Mouse (Mus musculus) heart, embryonic 10.5 days (tissue): Measurements from ENCODE around the gene Fnbp1l. TPM values are rescaled to one million over a fixed set of nuclear protein-coding genes. Genes with fewer than 3 reads are reported as not detected.

Source experiments
- DNase-seq: peaks from one replicate; pipeline ENCODE4 v3.0.0-alpha.2; 2017; ENCODE audit warnings: low spot score
- H3K27ac ChIP-seq: fragments of 300-500 bp; sonication (generic); 2 replicates; pipeline ENCODE4 v1.5.1; 2016; ENCODE audit warnings: mild to moderate bottlenecking
- H3K27me3 ChIP-seq: fragments of 300-500 bp; sonication (generic); 2 replicates; pipeline ENCODE4 v1.6.1; 2016; ENCODE audit warnings: mild to moderate bottlenecking; ENCODE audit not compliant: poor library complexity, insufficient read depth, severe bottlenecking
- H3K36me3 ChIP-seq: fragments of 300-500 bp; sonication (generic); 2 replicates; pipeline ENCODE4 v1.6.1; 2016; ENCODE audit warnings: mild to moderate bottlenecking, moderate library complexity
- H3K4me1 ChIP-seq: fragments of 300-500 bp; sonication (generic); 2 replicates; pipeline ENCODE4 v1.6.1; 2016; ENCODE audit warnings: mild to moderate bottlenecking
- H3K4me3 ChIP-seq: fragments of 300-500 bp; sonication (generic); 2 replicates; pipeline ENCODE4 v1.5.1; 2016; ENCODE audit warnings: mild to moderate bottlenecking, moderate library complexity
- H3K9me3 ChIP-seq: fragments of 300-500 bp; sonication (generic); 2 replicates; pipeline ENCODE4 v1.6.1; 2016; ENCODE audit warnings: mild to moderate bottlenecking, moderate library complexity
- WGBS: fragments of 180-500 bp; shearing (Covaris S2); methylation state at CpG from one replicate; pipeline ENCODE4 v1.1.7; 2016; 5-methylcytosine and 5-hydroxymethylcytosine counted together
- polyA plus RNA-seq: library from polyadenylated mRNA; unstranded; fragments of >200 nt; fragmentation: Nextera tagmentation; extraction: Ambion mirVana; gene quantifications from 2 replicates; pipeline ENCODE4 v1.2.1, GENCODE M21; 2016

Fnbp1l gene
- polyA plus RNA-seq, 1 experiment from 2014 or later, result 34.3 TPM

GRCm38 (mm10) chr3:122590804-122591203, 28.7 kb downstream of the Fnbp1l start:
- Histone ChIP-seq H3K36me3 (peaks cover 15% of the 10 kb centered on the region), H3K4me1 (peaks cover 13% of the 10 kb centered on the region), H3K4me3 (no peak overlapping the region), H3K27ac (no peak overlapping the region), H3K9me3 (no peaks in the 10 kb centered on the region), H3K27me3 (no peaks in the 10 kb centered on the region)
- 78% methylated on average over 5 of the region's 5 CpGs for WGBS
- no peak for DNase-seq

- H3K27ac ChIP-seq, result no peak overlapping the region
- H3K36me3 ChIP-seq, result peaks cover 15% of the 10 kb centered on the region
Measured at GRCm38 (mm10) chr3:122590346-122590745, 29.2 kb downstream of the Fnbp1l start.

GRCm38 (mm10) chr3:122586918-122587641, 32.4 kb downstream of the Fnbp1l start:
- Histone ChIP-seq H3K27me3 (no peaks in the 10 kb centered on the region), H3K27ac (no peak overlapping the region), H3K4me1 (peaks cover 13% of the 10 kb centered on the region), H3K9me3 (no peaks in the 10 kb centered on the region), H3K4me3 (no peak overlapping the region), H3K36me3 (peaks cover 15% of the 10 kb centered on the region)
- DNase-seq, result no peak
- 88% methylated on average over 3 of the region's 3 CpGs for WGBS

More at GRCm38 (mm10) chr3:122590346-122590745, 29.2 kb downstream of the Fnbp1l start:
- Histone ChIP-seq H3K9me3 (no peaks in the 10 kb centered on the region), H3K27me3 (no peaks in the 10 kb centered on the region), H3K4me1 (peaks cover 13% of the 10 kb centered on the region), H3K4me3 (no peak overlapping the region)
- no peak for DNase-seq
- WGBS, result 47% methylated on average over 4 of the region's 4 CpGs

GRCm38 (mm10) chr3:122577360-122577759, 42.2 kb downstream of the Fnbp1l start:
- H3K4me1 ChIP-seq, result no peaks in the 10 kb centered on the region
- H3K36me3 ChIP-seq, result peaks cover 8% of the 10 kb centered on the region; the same call in 1 of the 2 replicates
- DNase-seq, result no peak
- H3K4me3 ChIP-seq, result no peak overlapping the region
- H3K9me3 ChIP-seq, result no peaks in the 10 kb centered on the region
- H3K27ac ChIP-seq, result no peak overlapping the region
- H3K27me3 ChIP-seq, result no peaks in the 10 kb centered on the region

- Histone ChIP-seq H3K9me3 (no peaks in the 10 kb centered on the region), H3K4me1 (no peaks in the 10 kb centered on the region), H3K36me3 (peaks cover 8% of the 10 kb centered on the region; the same call in 1 of the 2 replicates), H3K27ac (no peak overlapping the region), H3K4me3 (no peak overlapping the region), H3K27me3 (no peaks in the 10 kb centered on the region)
- WGBS, result 76% methylated on average over 1 of the region's 1 CpGs
- DNase-seq, result no peak
Measured at GRCm38 (mm10) chr3:122574921-122575320, 44.6 kb downstream of the Fnbp1l start.

- WGBS, result 91% methylated on average over 5 of the region's 5 CpGs
- Histone ChIP-seq H3K4me3 (no peak overlapping the region), H3K4me1 (no peaks in the 10 kb centered on the region), H3K36me3 (peaks cover 8% of the 10 kb centered on the region; the same call in 1 of the 2 replicates), H3K27ac (no peak overlapping the region), H3K9me3 (no peaks in the 10 kb centered on the region), H3K27me3 (no peaks in the 10 kb centered on the region)
- no peak for DNase-seq
Measured at GRCm38 (mm10) chr3:122573426-122574286, 45.9 kb downstream of the Fnbp1l start.

- Histone ChIP-seq H3K9me3 (no peaks in the 10 kb centered on the region), H3K27me3 (no peaks in the 10 kb centered on the region), H3K4me3 (no peak overlapping the region), H3K4me1 (peaks cover 9% of the 10 kb centered on the region; the same call in 1 of the 2 replicates), H3K27ac (0 out of 2 replicates have a peak overlapping the region, but pooled peaks have one; percentile 29), H3K36me3 (peaks cover 11% of the 10 kb centered on the region)
- no peak for DNase-seq
- 59% methylated on average over 4 of the region's 4 CpGs for WGBS
Measured at GRCm38 (mm10) chr3:122566549-122566948, 53.0 kb downstream of the Fnbp1l start.

GRCm38 (mm10) chr3:122566112-122566511, 53.4 kb downstream of the Fnbp1l start:
- Histone ChIP-seq H3K9me3 (no peaks in the 10 kb centered on the region), H3K27ac (no peak overlapping the region), H3K4me1 (peaks cover 9% of the 10 kb centered on the region; the same call in 1 of the 2 replicates), H3K36me3 (peaks cover 15% of the 10 kb centered on the region), H3K27me3 (no peaks in the 10 kb centered on the region), H3K4me3 (no peak overlapping the region)
- no peak for DNase-seq
- WGBS, result 74% methylated on average over 3 of the region's 3 CpGs

- Histone ChIP-seq H3K36me3 (peaks cover 15% of the 10 kb centered on the region), H3K4me1 (peaks cover 9% of the 10 kb centered on the region; the same call in 1 of the 2 replicates), H3K27ac (no peak overlapping the region), H3K9me3 (no peaks in the 10 kb centered on the region), H3K27me3 (no peaks in the 10 kb centered on the region), H3K4me3 (no peak overlapping the region)
- DNase-seq, result peak; percentile 78
- WGBS, result 17% methylated on average over 7 of the region's 7 CpGs
Measured at GRCm38 (mm10) chr3:122565285-122565684, 54.2 kb downstream of the Fnbp1l start.

GRCm38 (mm10) chr3:122557766-122558165, 61.7 kb downstream of the Fnbp1l start:
- Histone ChIP-seq H3K27me3 (no peaks in the 10 kb centered on the region), H3K9me3 (no peaks in the 10 kb centered on the region), H3K36me3 (peaks cover 18% of the 10 kb centered on the region; the same call in 1 of the 2 replicates), H3K27ac (no peak overlapping the region), H3K4me1 (no peaks in the 10 kb centered on the region), H3K4me3 (no peak overlapping the region)
- WGBS, result 86% methylated on average over 2 of the region's 2 CpGs
- no peak for DNase-seq

GRCm38 (mm10) chr3:122551174-122551573, 68.3 kb downstream of the Fnbp1l start:
- Histone ChIP-seq H3K36me3 (peaks cover 18% of the 10 kb centered on the region), H3K4me1 (no peaks in the 10 kb centered on the region), H3K4me3 (no peak overlapping the region), H3K9me3 (no peaks in the 10 kb centered on the region), H3K27ac (no peak overlapping the region), H3K27me3 (no peaks in the 10 kb centered on the region)
- 94% methylated on average over 3 of the region's 3 CpGs for WGBS
- DNase-seq, result no peak

GRCm38 (mm10) chr3:122547469-122547868, 72.0 kb downstream of the Fnbp1l start:
- 74% methylated on average over 4 of the region's 4 CpGs for WGBS

GRCm38 (mm10) chr3:122545346-122545745, 74.2 kb downstream of the Fnbp1l start:
- H3K4me3 ChIP-seq, result no peak overlapping the region
- 92% methylated on average over 2 of the region's 2 CpGs for WGBS
- no peaks in the 10 kb centered on the region for H3K4me1 ChIP-seq
- H3K27ac ChIP-seq, result no peak overlapping the region
- DNase-seq, result no peak
- no peaks in the 10 kb centered on the region for H3K27me3 ChIP-seq
- no peaks in the 10 kb centered on the region for H3K9me3 ChIP-seq
- peaks cover 58% of the 10 kb centered on the region for H3K36me3 ChIP-seq

More at GRCm38 (mm10) chr3:122547469-122547868, 72.0 kb downstream of the Fnbp1l start:
- Histone ChIP-seq H3K27me3 (no peaks in the 10 kb centered on the region), H3K9me3 (no peaks in the 10 kb centered on the region), H3K4me3 (no peak overlapping the region), H3K36me3 (peaks cover 44% of the 10 kb centered on the region), H3K27ac (no peak overlapping the region), H3K4me1 (no peaks in the 10 kb centered on the region)
- no peak for DNase-seq
